Mouse (Mus musculus) lung, postnatal 0 days (tissue): Measurements from ENCODE around the gene Aph1b. TPM values are rescaled to one million over a fixed set of nuclear protein-coding genes. Genes with fewer than 3 reads are reported as not detected.
"Not testable (repeated sequence)": the region's sequence is repeated elsewhere in the genome, so short reads cannot be mapped to it uniquely, and the experiment has no call there.

Source experiments
- ATAC-seq: fragments of 200-750 bp; cut with Nextera tagmentation; 2 replicates; pipeline ENCODE4 v1.8.0; 2017; ENCODE audit warnings: moderate library complexity
- DNase-seq: peaks from one replicate; pipeline ENCODE4 v3.0.0-alpha.2; 2016; ENCODE audit warnings: low spot score
- H3K27ac ChIP-seq: fragments of 300-500 bp; sonication (generic); 2 replicates; pipeline ENCODE4 v1.5.1; 2014; ENCODE audit warnings: antibody characterized with exemption, mild to moderate bottlenecking, low read length, mixed read lengths
- H3K27me3 ChIP-seq: fragments of 300-500 bp; sonication (generic); replicated peaks from 2 replicates; pipeline ENCODE4 v1.6.1; 2014; ENCODE audit warnings: low read length, mixed read lengths; ENCODE audit not compliant: insufficient read depth
- H3K36me3 ChIP-seq: fragments of 300-500 bp; sonication (generic); 2 replicates; pipeline ENCODE4 v1.6.1; 2014; ENCODE audit warnings: low read length, mixed read lengths; ENCODE audit not compliant: insufficient read depth
- H3K4me1 ChIP-seq: fragments of 300-500 bp; sonication (generic); 2 replicates; pipeline ENCODE4 v1.6.1; 2014; ENCODE audit warnings: antibody characterized with exemption, low read depth, low read length, mixed read lengths; ENCODE audit not compliant: insufficient read depth
- H3K4me2 ChIP-seq: fragments of 300-500 bp; sonication (generic); replicated peaks from 2 replicates; pipeline ENCODE4 v1.6.1; 2014; ENCODE audit warnings: low read depth, mild to moderate bottlenecking, low read length, moderate library complexity, mixed read lengths
- H3K4me3 ChIP-seq: fragments of 300-500 bp; sonication (generic); 2 replicates; pipeline ENCODE4 v1.5.1; 2014; ENCODE audit warnings: low read depth, low read length
- H3K9ac ChIP-seq: fragments of 300-500 bp; sonication (generic); replicated peaks from 2 replicates; pipeline ENCODE4 v1.6.1; 2014; ENCODE audit warnings: low read depth, mild to moderate bottlenecking
- H3K9me3 ChIP-seq: fragments of 300-500 bp; sonication (generic); 2 replicates; pipeline ENCODE4 v1.6.1; 2016; ENCODE audit warnings: low read length, mixed read lengths
- CTCF ChIP-seq: IDR thresholded peaks from 2 replicates; pipeline ENCODE4 v1.5.1; 2016; ENCODE audit warnings: antibody characterized with exemption, mild to moderate bottlenecking
- EP300 ChIP-seq: IDR thresholded peaks from 2 replicates; pipeline ENCODE4 v1.6.1; 2016; ENCODE audit warnings: antibody characterized with exemption, mild to moderate bottlenecking, control low read depth
- WGBS: fragments of 180-500 bp; shearing (Covaris S2); extraction: QIAGEN DNeasy Blood & Tissue Kit; methylation state at CpG from one replicate; pipeline ENCODE4 v1.1.7; 2014; 5-methylcytosine and 5-hydroxymethylcytosine counted together
- polyA plus RNA-seq: library from polyadenylated mRNA; unstranded; fragments of >200 nt; fragmentation: Nextera tagmentation; extraction: Ambion mirVana; gene quantifications from 2 replicates; pipeline ENCODE4 v1.2.1, GENCODE M21; 2015

The Aph1b gene
- polyA plus RNA-seq, 1 experiment from 2014 or later = 4.4 TPM

- DNase-seq (peak; percentile 10), ATAC-seq (0 out of 2 replicates have a peak, but pooled peaks have one; percentile 2)
- TF ChIP-seq CTCF (no peak), EP300 (no peak)
- H3K27me3 ChIP-seq = no peaks in the 10 kb centered on the region
- WGBS = 2% methylated on average over 43 of the region's 43 CpGs
- peak overlapping the region; percentile 89 for H3K27ac ChIP-seq
- no peaks in the 10 kb centered on the region for H3K36me3 ChIP-seq
- peak overlapping the region; percentile 93 for H3K4me2 ChIP-seq
- H3K9me3 ChIP-seq = no peaks in the 10 kb centered on the region
- no peaks in the 10 kb centered on the region for H3K4me1 ChIP-seq
- peak overlapping the region; percentile 66 for H3K9ac ChIP-seq
- peak overlapping the region; percentile 67 for H3K4me3 ChIP-seq
Measured at GRCm38 (mm10) chr9:66794629-66795463, 444 bp downstream of the Aph1b start.

- no peak overlapping the region for H3K27ac ChIP-seq
- ATAC-seq = no peak
- DNase-seq = peak; percentile 80
- no peaks in the 10 kb centered on the region for H3K27me3 ChIP-seq
- no peak overlapping the region for H3K9ac ChIP-seq
- H3K4me3 ChIP-seq = no peak overlapping the region
- TF ChIP-seq CTCF (peak; percentile 75), EP300 (no peak)
- H3K36me3 ChIP-seq = no peaks in the 10 kb centered on the region
- no peaks in the 10 kb centered on the region for H3K4me1 ChIP-seq
- H3K9me3 ChIP-seq = no peaks in the 10 kb centered on the region
- no peak overlapping the region for H3K4me2 ChIP-seq
- 6% methylated on average over 2 of the region's 2 CpGs for WGBS
Measured at GRCm38 (mm10) chr9:66787821-66788220, 7.5 kb downstream of the Aph1b start.

GRCm38 (mm10) chr9:66784552-66784951 lies 10.7 kb downstream of the Aph1b start:
- WGBS = no CpG with 5 or more reads among the region's 3 CpGs
- H3K4me1 ChIP-seq, H3K27ac ChIP-seq, H3K9ac ChIP-seq, H3K9me3 ChIP-seq, ATAC-seq, H3K4me2 ChIP-seq, DNase-seq, H3K36me3 ChIP-seq, H3K27me3 ChIP-seq, H3K4me3 ChIP-seq: not testable (repeated sequence)
- TF ChIP-seq CTCF = peak; percentile 51

GRCm38 (mm10) chr9:66770701-66771100 lies 24.6 kb downstream of the Aph1b start:
- ATAC-seq = no peak
- no peak overlapping the region for H3K4me2 ChIP-seq

GRCm38 (mm10) chr9:66769275-66769674 lies 26.0 kb downstream of the Aph1b start:
- Histone ChIP-seq H3K9me3 (no peaks in the 10 kb centered on the region), H3K4me1 (no peaks in the 10 kb centered on the region), H3K27ac (no peak overlapping the region), H3K4me2 (no peak overlapping the region), H3K9ac (no peak overlapping the region), H3K27me3 (no peaks in the 10 kb centered on the region), H3K4me3 (no peak overlapping the region), H3K36me3 (no peaks in the 10 kb centered on the region)
- peak; percentile 55 for ATAC-seq
- 54% methylated on average over 3 of the region's 3 CpGs for WGBS
- DNase-seq = peak; percentile 71
- TF ChIP-seq EP300 (no peak), CTCF (no peak)

More at GRCm38 (mm10) chr9:66770701-66771100, 24.6 kb downstream of the Aph1b start:
- TF ChIP-seq CTCF (no peak), EP300 (no peak)
- Histone ChIP-seq H3K27me3 (no peaks in the 10 kb centered on the region), H3K4me1 (no peaks in the 10 kb centered on the region), H3K36me3 (no peaks in the 10 kb centered on the region), H3K27ac (no peak overlapping the region), H3K9ac (no peak overlapping the region), H3K4me3 (no peak overlapping the region), H3K9me3 (no peaks in the 10 kb centered on the region)
- no peak for DNase-seq

GRCm38 (mm10) chr9:66768721-66769120 lies 26.6 kb downstream of the Aph1b start:
- Histone ChIP-seq H3K4me2 (no peak overlapping the region), H3K36me3 (no peaks in the 10 kb centered on the region), H3K4me3 (no peak overlapping the region), H3K27ac (no peak overlapping the region), H3K4me1 (no peaks in the 10 kb centered on the region), H3K9ac (no peak overlapping the region), H3K27me3 (no peaks in the 10 kb centered on the region), H3K9me3 (no peaks in the 10 kb centered on the region)
- TF ChIP-seq CTCF (no peak), EP300 (no peak)
- no peak for ATAC-seq
- WGBS = 92% methylated on average over 1 of the region's 1 CpGs
- DNase-seq = no peak
